Mouse (Mus musculus) layer of hippocampus, postnatal 10 days (tissue): ENCODE measurements around the gene Abhd16a. TPM values are rescaled to one million over a fixed set of nuclear protein-coding genes. Genes with fewer than 3 reads are reported as not detected.

Experiments
- DNase-seq, 2 experiments: peaks; one replicate each; pipeline ENCODE4 v3.0.0; 2021; ENCODE audit warnings: low spot score in 2 of 2
- total RNA-seq, 2 experiments: library from RNA; stranded (reverse); gene quantifications; 2 replicates each; pipeline ENCODE4 v1.2.3; 2021

Gene Abhd16a
- total RNA-seq, 2 experiments from 2014 or later, result 77.4 to 79.9 TPM

DNA sequence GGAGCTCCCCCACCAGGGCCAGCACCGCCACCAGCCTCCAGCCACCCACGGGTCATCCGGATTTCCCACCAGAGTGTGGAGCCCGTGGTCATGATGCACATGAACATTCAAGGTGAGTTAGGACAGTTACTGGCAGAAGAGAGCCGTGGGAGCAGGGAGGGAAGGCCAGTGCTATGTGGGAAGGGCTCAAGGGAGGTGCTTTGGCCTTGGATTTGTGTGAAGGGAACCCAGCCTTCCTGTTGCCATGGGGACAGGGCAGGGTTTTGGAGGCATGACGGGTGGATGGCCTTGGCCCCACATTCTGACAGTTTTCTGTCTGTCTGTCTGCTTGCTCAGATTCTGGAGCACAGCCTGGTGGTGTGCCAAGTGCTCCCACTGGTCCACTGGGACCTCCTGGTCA, 52.9 kb downstream of the Abhd16a start:
- DNase-seq, result no peak

DNA sequence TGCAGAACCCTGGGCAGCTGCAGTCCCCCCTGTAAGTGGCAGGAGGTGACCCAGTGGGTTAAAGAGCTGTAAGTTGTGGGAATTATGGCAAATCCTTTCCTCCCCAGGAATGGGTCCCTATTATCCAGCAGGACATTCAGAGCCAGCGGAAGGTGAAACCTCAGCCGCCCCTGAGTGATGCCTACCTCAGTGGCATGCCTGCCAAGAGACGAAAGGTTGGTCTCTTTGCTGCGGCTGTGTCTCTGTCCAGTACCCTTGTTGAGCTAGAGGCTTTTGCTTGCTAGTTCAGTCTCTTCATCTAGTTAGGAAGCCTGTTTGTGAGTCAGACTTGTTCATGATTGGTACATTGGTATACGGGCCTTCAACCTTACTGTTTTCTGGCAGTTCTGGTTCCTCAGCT, 57.1 kb downstream of the Abhd16a start:
- DNase-seq, result no peak

DNA sequence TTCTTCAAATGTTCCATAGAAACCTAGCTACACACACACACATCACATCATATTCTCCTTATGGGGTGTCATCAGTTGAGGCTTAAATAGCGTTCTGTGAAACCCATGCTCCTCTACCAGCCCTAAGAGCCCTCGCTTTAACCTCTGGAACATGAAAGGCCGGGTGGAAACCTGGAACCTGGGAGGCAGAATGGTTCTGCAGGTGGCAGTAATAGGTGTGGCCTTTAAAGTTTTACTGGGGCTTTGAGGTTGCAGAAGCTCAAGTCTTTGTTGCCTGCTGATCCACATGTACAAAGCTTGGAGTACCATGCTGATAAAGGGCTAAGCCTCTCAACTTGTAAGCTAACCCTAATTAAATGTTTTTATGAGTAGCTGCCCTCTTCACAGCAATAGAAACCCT, 58.3 kb downstream of the Abhd16a start:
- no peak for DNase-seq

DNA sequence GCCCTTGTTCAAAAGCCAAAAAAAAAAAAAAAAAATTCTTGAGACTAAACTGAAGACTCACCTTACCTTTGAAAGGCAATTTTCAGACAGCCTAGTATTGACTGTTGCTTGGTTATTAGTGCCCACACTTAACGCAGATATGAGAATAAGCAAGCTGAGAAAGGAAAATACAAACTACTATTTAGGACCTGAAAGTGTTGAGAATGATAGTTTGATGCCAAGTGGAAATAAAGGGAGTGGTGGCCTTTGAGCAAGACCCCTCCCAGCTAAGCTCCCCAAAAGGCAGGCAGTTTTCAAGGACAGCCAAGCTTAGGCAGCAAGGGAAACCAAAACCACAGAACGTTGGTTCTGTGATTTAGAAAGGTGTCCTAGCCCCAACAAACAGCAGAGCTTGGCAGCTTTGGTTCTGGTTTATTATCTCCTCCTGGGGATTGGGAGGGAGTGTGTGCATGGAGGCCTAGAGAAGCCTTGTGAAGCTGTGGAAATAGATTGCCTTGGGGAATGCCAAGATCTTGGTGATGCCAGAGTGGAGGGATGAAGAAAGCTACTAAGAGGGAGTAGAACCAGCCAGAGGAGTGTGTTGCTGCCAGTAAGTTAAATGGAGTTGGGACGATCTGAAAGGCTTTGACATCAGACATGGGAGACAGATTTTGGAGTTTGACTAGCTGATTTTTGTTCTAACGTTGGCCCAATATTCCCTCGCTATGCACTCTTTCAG, 59.0 kb downstream of the Abhd16a start:
- no peak for DNase-seq

DNA sequence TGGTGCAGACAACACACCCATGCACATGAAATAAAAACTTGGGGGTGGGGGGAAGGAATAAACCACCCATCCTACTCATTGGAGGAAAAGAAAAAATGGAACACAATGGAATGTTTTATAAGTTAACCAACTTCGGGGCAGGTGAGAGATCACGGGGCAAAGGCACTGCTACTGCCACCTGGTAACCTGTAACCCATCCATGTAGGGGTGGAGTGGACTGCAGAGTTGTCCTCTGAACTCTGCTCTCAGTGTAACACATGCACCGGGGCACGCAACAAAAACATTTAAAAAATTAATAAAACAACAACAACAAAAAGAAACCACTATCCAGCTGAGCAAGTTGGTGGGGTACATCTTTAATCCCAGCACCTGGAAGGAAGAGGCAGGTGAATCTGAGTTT, 63.1 kb downstream of the Abhd16a start:
- no peak for DNase-seq

Other genes with a start within 250 kb of the Abhd16a start
- gene Skiv2l, start 239.1 kb upstream of the Abhd16a start, total RNA-seq, result 10 to 100 TPM; 71.4 to 74.8 TPM
- gene Nelfe, start 238.9 kb upstream of the Abhd16a start, total RNA-seq, result 10 to 100 TPM; 30.2 to 38.5 TPM
- gene Cfb, start 226.7 kb upstream of the Abhd16a start, total RNA-seq, result not detected
- 10 to 100 TPM in 1 of 2 experiments, 1 to 10 TPM in 1; 9.8 to 10.0 TPM for gene Zbtb12, start 209.8 kb upstream of the Abhd16a start, total RNA-seq
- under 1 TPM in 1 of 2 experiments, not detected in 1; 0.20 TPM for gene Gm20547, start 207.2 kb upstream of the Abhd16a start, total RNA-seq
- gene C2, start 191.0 kb upstream of the Abhd16a start, total RNA-seq, result 1 to 10 TPM; 1.3 to 1.4 TPM
- 100 to 1,000 TPM; 174 to 175 TPM for gene Ehmt2, start 190.8 kb upstream of the Abhd16a start, total RNA-seq
- gene Slc44a4, start 174.8 kb upstream of the Abhd16a start, total RNA-seq, result under 1 TPM; 0.16 to 0.20 TPM
- 10 to 100 TPM; 23.6 to 24.4 TPM for gene Neu1, start 158.0 kb upstream of the Abhd16a start, total RNA-seq
- 1 to 10 TPM; 4.3 to 5.3 TPM for gene Hspa1b, start 130.0 kb upstream of the Abhd16a start, total RNA-seq
- not detected for gene Gm20481, start 119.4 kb upstream of the Abhd16a start, total RNA-seq
- 1 to 10 TPM; 6.8 to 8.7 TPM for gene Hspa1a, start 117.1 kb upstream of the Abhd16a start, total RNA-seq
- gene Hspa1l, start 116.6 kb upstream of the Abhd16a start, total RNA-seq, result under 1 TPM; 0.30 to 0.38 TPM
- 10 to 100 TPM; 24.2 to 25.9 TPM for gene Lsm2, start 107.4 kb upstream of the Abhd16a start, total RNA-seq
- 10 to 100 TPM; 56.3 to 62.1 TPM for gene Vars, start 88.3 kb upstream of the Abhd16a start, total RNA-seq
- gene Vwa7, start 72.7 kb upstream of the Abhd16a start, total RNA-seq, result under 1 TPM; 0.16 to 0.30 TPM
- gene Sapcd1, start 61.2 kb upstream of the Abhd16a start, total RNA-seq, result 1 to 10 TPM in 1 of 2 experiments, under 1 TPM in 1; 0.53 to 1.4 TPM
- 1 to 10 TPM in 1 of 2 experiments, under 1 TPM in 1; 0.91 to 1.4 TPM for gene Msh5, start 42.5 kb upstream of the Abhd16a start, total RNA-seq
- 10 to 100 TPM; 19.3 to 19.6 TPM for gene Clic1, start 39.3 kb upstream of the Abhd16a start, total RNA-seq
- gene Ddah2, start 30.2 kb upstream of the Abhd16a start, total RNA-seq, result 10 to 100 TPM; 47.3 to 59.0 TPM
- not detected for gene Ly6g6c, start 23.9 kb upstream of the Abhd16a start, total RNA-seq
- gene Mpig6b, start 23.1 kb upstream of the Abhd16a start, total RNA-seq, result not detected
- 1 to 10 TPM; 2.8 to 3.5 TPM for gene Ly6g6e, start 12.4 kb upstream of the Abhd16a start, total RNA-seq
- 1 to 10 TPM in 1 of 2 experiments, under 1 TPM in 1; 0.78 to 1.6 TPM for gene Ly6g6d, start 11.2 kb upstream of the Abhd16a start, total RNA-seq
- not detected for gene Ly6g6f, start 3.7 kb upstream of the Abhd16a start, total RNA-seq
- gene Ly6g5c, start 19.0 kb downstream of the Abhd16a start, total RNA-seq, result not detected
- under 1 TPM; 0.58 to 0.82 TPM for gene Ly6g5b, start 26.2 kb downstream of the Abhd16a start, total RNA-seq
- 10 to 100 TPM; 10.7 to 14.6 TPM for gene Gpank1, start 32.2 kb downstream of the Abhd16a start, total RNA-seq
- gene Csnk2b, start 32.8 kb downstream of the Abhd16a start, total RNA-seq, result 100 to 1,000 TPM; 178 to 202 TPM
- 10 to 100 TPM; 21.4 to 25.9 TPM for gene D17H6S53E, start 37.1 kb downstream of the Abhd16a start, total RNA-seq
- gene Apom, start 42.8 kb downstream of the Abhd16a start, total RNA-seq, result not detected
- gene Bag6, start 45.9 kb downstream of the Abhd16a start, total RNA-seq, result 100 to 1,000 TPM; 284 to 308 TPM
- gene Prrc2a, start 75.6 kb downstream of the Abhd16a start, total RNA-seq, result 100 to 1,000 TPM; 284 to 322 TPM
- gene Aif1, start 86.8 kb downstream of the Abhd16a start, total RNA-seq, result 10 to 100 TPM; 10.3 to 10.5 TPM
- 10 to 100 TPM; 15.6 to 17.2 TPM for gene Lst1, start 99.2 kb downstream of the Abhd16a start, total RNA-seq
- gene Ltb, start 105.2 kb downstream of the Abhd16a start, total RNA-seq, result 1 to 10 TPM in 1 of 2 experiments, under 1 TPM in 1; 0.74 to 1.2 TPM
- gene Tnf, start 112.7 kb downstream of the Abhd16a start, total RNA-seq, result not detected
- under 1 TPM; 0.43 to 0.71 TPM for gene Lta, start 116.1 kb downstream of the Abhd16a start, total RNA-seq
- not detected for gene Gm16181, start 131.6 kb downstream of the Abhd16a start, total RNA-seq
- gene Atp6v1g2, start 144.4 kb downstream of the Abhd16a start, total RNA-seq, result 100 to 1,000 TPM; 310 to 356 TPM
- gene Nfkbil1, start 146.5 kb downstream of the Abhd16a start, total RNA-seq, result 10 to 100 TPM; 14.2 to 15.5 TPM
- gene Ddx39b, start 152.5 kb downstream of the Abhd16a start, total RNA-seq, result 100 to 1,000 TPM; 257 to 272 TPM
- 10 to 100 TPM; 15.2 to 17.5 TPM for gene H2-D1, start 173.5 kb downstream of the Abhd16a start, total RNA-seq
- under 1 TPM in 1 of 2 experiments, not detected in 1; 0.74 TPM for gene H2-Q1, start 231.1 kb downstream of the Abhd16a start, total RNA-seq